Mouse (Mus musculus): ENCODE measurements around the gene Btnl1. TPM values are rescaled to one million over a fixed set of nuclear protein-coding genes. Genes with fewer than 3 reads are reported as not detected.

Btnl1 gene
- total RNA-seq, 2 experiments from 2014 or later = not detected

DNA sequence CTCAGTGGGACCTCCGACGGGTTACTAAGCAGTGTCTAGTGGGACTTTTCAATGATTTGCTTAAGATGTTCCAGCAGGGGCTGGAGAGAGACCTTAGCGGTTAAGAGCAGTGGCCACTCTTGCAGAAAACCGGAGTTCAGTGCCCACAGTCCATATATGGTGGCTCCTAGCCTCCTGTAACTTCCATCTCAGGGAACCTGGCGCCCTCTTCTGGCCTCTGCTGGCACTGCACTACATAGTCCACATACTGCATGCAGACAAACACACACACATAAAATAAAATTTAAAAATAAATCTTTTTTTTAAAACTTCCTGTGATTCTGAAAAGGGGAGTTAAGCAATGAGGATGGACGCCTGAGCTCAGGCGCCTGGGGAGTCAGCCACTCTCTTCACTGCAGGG, 6.3 kb downstream of the Btnl1 start:
- no peak for DNase-seq (ENCODE audit: extremely low spot score in 1 of 2, low spot score in 1 of 2)

DNA sequence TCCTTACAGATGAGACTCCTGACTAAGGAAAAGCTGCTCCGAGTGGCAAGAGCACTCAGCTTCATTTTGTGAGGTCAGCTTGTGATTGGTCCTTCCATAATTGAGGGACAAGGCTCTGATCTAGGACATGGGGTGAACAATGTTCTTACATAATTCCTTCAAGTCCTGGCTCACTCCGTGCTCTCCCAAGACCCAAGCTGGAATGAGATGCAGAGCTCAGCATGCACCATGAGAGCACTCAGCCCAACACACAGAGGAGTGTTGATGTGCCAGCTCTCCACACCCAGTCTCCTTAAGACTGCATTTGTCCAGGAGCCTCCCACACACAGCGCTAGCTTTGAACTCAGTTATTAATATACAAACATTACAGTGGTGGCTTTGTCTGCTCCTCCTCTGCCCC, 7.8 kb downstream of the Btnl1 start:
- no peak for DNase-seq (ENCODE audit: extremely low spot score in 1 of 2, low spot score in 1 of 2)

DNA sequence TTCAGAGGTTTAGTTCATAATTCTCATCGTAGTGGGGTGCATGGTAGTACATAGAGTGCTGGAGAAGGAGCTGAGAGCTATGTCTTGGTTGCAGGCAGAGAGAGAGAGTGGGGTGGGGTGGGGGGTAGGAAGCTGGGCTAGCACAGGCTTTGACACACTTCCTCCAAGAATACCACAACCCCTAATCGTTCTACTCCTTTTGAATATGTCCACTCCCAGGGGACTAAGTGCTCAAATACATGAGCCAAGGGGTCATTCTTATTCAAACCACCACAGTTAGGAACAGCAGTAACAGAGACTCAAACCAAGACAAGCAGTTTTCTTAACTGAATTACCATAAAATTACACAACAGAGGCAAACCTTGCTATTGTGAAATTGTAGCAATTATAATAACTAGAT, 9.7 kb downstream of the Btnl1 start:
- DNase-seq (ENCODE audit: extremely low spot score in 1 of 2, low spot score in 1 of 2) = no peak

DNA sequence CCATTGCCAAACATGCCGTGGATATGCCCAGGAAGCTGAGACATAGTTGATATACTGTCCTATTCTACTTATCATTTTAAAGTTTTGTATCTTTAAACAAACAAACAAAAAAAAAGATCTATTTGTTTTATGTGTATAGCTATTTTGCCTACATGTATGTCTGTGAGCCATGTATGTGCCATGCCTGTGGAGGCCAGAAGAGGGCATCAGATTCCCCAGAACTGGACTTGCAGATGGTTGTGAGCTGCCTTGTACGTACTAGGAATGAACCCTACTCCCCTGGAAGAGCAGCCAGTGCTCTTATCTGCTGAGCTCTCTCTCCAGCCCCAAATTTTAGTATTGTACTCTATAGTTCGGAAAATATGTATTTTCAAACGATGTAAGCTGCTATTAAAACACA, 11.6 kb downstream of the Btnl1 start:
- no peak for DNase-seq (ENCODE audit: extremely low spot score in 1 of 2, low spot score in 1 of 2)

DNA sequence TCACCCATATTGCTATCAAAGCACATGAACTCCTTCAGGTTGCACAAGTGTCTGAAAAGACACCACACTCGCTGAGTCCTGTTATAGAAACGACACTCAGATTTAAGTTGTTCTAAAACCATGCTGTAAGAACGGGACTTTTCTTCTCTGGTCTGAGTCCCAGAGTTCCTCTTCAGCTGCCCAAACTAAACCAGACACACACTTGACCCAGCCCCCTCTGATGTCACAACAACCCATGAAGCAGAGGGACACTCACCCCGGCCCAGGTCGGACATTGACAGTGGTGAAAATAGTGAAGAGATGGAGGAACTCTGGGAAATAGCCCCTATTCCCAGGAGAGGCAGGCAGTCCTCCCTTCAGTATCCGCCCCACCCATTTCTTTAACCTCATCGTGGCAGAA, 14.6 kb downstream of the Btnl1 start:
- no peak for DNase-seq (ENCODE audit: extremely low spot score in 1 of 2, low spot score in 1 of 2)

DNA sequence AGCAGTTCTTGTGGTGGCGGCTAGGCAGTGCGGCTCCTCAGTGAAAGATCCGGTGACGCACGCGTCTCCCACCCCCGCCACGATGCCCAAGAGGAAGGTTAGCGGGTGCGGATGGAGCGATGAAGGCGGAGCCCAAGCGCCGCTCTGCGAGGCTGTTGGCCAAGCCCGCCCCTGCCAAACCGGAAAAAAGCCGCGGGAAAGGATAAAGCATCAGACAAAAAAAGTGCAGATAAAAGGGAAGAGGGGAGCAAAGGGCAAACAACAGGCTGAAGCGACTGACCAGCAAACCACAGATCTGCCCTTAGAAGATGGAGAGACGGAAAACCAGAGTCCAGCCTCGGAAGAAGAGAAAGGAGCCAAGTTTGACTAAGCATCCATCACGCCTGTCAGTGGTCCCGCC, 15.4 kb downstream of the Btnl1 start:
- DNase-seq (ENCODE audit: extremely low spot score in 1 of 2, low spot score in 1 of 2) = peak in 1 of 2 experiments; percentile 18

DNA sequence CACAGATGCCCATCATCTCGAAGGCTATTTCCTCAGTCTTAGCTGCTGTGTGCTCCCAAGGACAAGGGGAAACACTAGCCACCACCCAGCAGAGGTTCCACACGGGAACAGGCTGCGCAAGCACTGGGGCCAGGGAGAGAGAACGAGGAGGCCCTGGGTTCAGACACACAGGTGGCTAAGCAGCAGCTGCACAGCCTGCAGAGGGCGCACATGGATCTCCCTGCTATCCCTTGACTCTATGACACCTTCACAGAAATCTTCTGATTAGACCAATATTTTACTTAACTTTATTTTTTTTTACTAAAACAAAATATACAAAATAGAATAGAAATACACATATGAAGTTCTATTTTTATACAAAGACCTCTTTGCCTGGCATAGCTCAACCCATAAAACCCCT, 20.4 kb downstream of the Btnl1 start:
- no peak for DNase-seq (ENCODE audit: extremely low spot score in 1 of 2, low spot score in 1 of 2)

DNA sequence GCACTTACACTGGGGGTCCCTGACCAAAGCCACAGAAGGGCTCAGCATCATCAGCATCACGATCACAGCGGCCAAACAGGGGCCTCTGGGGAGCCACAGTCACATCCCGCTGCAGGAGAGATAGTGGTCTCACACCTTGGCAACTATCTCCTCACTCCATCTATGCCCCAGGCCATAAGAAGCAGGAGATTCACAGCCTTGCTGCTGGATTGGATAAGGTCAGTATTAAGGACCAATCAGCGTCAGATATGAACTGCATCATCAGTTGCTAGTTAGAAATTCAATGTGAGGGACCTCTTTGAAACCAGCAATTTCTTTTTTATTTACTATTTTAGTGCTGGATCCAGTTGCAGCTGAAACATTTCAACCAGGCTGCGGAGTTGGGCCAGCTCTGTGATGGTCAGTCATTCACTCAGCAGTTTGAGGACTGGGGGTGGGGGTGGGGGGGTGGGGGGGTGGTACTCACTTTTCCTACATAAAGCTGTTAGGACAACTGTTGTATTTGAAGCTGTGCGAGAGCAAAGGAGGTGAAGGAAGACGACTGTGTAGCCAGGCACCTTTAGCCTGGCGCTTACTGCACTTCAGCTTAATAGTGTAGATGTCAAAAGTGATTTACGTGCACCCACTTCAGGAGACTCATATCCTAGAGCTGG, 21.3 kb downstream of the Btnl1 start:
- DNase-seq (ENCODE audit: extremely low spot score in 1 of 2, low spot score in 1 of 2) = peak in 1 of 2 experiments; percentile 37

DNA sequence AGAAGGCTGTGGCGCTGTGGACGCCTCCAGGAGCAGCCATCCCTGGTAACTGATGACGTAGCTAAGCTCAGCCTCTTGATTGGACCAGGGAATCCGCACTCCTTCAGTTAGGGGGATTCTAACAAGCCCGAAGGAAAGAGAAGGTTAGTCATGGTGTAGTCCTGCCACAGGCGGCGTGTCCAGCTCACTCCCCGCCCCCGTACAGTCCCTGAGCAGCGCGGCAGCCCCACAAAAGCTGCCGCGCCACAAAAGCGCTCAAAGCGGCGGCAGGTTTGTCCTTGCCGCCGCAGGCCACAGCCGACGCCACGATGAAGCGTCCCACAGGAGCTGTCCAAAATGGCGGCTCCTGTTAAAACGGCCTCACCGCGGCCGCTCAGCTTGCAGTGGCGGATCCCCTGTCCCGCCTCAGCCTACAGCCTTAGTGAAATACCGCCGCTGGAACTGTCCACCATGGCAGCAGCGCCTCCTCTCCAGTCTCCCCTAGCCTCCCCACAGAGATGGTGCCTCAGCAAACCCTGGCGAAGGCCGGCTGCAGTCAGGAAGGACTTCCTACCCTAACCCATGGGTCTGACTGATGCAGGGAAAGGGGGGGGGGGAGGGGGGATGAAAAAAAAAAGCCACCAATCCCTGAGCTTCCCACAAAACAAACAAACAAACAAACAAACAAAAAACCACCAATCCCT, 21.9 kb downstream of the Btnl1 start, which contains the start of gene BC051142:
BC051142 (plus strand) TSS at position 110 of the 683 bp plus-strand sequence.
- peak; percentile 70 to 79 for DNase-seq (ENCODE audit: extremely low spot score in 1 of 2, low spot score in 1 of 2)

DNA sequence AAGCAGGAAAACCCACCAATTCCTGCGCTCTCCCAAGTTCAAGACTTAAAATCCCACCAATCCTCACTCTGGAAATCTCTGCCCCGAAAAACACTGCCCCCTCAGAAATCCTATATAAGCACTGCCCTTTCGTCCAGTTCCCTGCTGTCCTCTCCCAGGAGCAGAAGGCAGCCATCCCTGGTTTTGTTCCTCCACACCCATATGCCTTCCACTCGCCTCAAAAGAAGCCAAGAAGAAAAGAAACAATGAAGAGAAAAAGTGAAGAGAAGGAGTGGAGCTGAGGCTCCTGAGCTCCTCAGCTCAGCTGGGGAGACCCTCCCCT, 22.4 kb downstream of the Btnl1 start:
- DNase-seq (ENCODE audit: extremely low spot score in 1 of 2, low spot score in 1 of 2) = no peak

DNA sequence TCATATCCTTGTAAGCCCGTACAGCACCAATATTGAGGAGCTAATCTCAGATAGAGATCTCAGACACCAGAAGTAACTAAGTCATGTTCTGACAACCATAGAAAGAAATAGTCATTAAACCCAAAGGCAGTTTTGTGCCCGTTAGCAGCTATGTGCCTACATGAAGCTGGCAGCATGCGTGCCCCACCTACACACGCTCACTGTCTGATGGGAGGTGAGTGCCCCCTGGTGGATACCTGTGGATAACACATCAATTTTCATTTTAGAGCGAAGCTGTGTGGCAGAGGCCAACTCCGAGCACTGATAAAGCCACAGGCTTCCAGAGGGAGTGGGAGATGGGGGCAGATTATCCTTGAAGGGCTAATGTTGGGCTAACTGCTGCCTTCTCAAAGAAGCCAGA, 34.2 kb downstream of the Btnl1 start:
- DNase-seq (ENCODE audit: extremely low spot score in 1 of 2, low spot score in 1 of 2) = peak; percentile 69 to 71

DNA sequence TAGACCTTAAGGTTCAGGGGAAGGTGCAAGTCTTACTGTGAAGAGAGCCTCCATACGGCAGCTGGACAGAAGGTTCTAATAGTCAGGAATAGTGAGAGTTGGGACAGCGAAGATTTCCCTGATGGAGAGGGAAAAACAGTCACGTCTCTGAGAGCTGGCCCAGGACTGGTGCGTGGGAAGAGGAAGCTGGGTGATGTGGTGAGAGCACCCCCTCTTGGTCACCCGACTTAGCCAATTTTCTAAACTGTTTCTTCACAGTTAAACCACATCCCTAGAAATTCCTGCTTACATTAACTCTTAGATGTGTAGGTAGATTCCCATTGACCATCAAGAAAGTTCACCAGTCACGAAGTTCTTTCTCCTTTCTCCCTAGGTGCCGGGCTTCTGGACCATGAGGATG, 43.1 kb downstream of the Btnl1 start:
- no peak for DNase-seq (ENCODE audit: extremely low spot score in 1 of 2, low spot score in 1 of 2)

DNA sequence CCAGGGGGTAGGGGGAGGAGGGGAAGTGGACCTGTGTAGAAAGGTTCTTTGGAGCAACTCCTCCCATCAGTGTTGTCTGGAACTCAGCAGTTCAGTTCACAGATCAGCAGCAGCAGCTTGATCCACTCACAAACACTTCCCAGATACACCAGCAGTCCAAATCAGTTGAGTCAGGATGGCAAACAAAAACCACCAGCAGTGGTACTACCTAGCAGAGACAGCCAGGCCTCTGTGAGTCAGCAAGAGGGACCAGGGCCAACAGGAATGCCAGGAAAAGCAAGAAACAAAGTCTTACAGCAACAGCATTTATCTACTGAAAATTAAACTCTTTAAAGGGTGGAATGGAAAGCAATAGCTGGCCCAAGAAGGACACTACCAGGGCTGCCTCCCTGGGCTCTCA, 50.7 kb downstream of the Btnl1 start:
- no peak for DNase-seq (ENCODE audit: extremely low spot score in 1 of 2, low spot score in 1 of 2)

Other genes starting within 250 kb of the Btnl1 start
- under 1 TPM; 0.69 to 0.94 TPM for gene H2-DMb2, start 233.8 kb upstream of the Btnl1 start, total RNA-seq (2021)
- gene H2-DMb1, start 224.1 kb upstream of the Btnl1 start, total RNA-seq (2021) = 1 to 10 TPM; 1.8 to 3.4 TPM
- gene Tap1, start 189.6 kb upstream of the Btnl1 start, total RNA-seq (2021) = 1 to 10 TPM; 3.0 to 3.4 TPM
- gene Psmb9, start 189.4 kb upstream of the Btnl1 start, total RNA-seq (2021) = 1 to 10 TPM; 1.6 to 1.7 TPM
- 1 to 10 TPM; 2.2 to 3.3 TPM for gene Psmb8, start 179.4 kb upstream of the Btnl1 start, total RNA-seq (2021)
- gene Tap2, start 173.6 kb upstream of the Btnl1 start, total RNA-seq (2021) = 1 to 10 TPM; 7.0 to 8.9 TPM
- gene H2-Ob, start 138.2 kb upstream of the Btnl1 start, total RNA-seq (2021) = under 1 TPM; 0.25 to 0.47 TPM
- 1 to 10 TPM; 1.0 to 1.7 TPM for gene H2-Ab1, start 119.4 kb upstream of the Btnl1 start, total RNA-seq (2021)
- 1 to 10 TPM; 1.1 to 1.3 TPM for gene H2-Aa, start 89.3 kb upstream of the Btnl1 start, total RNA-seq (2021)
- gene H2-Eb1, start 71.3 kb upstream of the Btnl1 start, total RNA-seq (2021) = 1 to 10 TPM; 1.0 to 1.6 TPM
- gene H2-Eb2, start 51.5 kb upstream of the Btnl1 start, total RNA-seq (2021) = not detected
- 1 to 10 TPM in 1 of 2 experiments, under 1 TPM in 1; 0.86 to 1.1 TPM for gene Btnl2, start 22.3 kb upstream of the Btnl1 start, total RNA-seq (2021)
- 1 to 10 TPM; 3.3 to 4.0 TPM for gene BC051142, start 21.7 kb downstream of the Btnl1 start, total RNA-seq (2021)
- gene Btnl4, start 100.2 kb downstream of the Btnl1 start, total RNA-seq (2021) = not detected
- gene Btnl6, start 140.2 kb downstream of the Btnl1 start, total RNA-seq (2021) = not detected
- 10 to 100 TPM in 1 of 2 experiments, 1 to 10 TPM in 1; 9.5 to 11.2 TPM for gene Notch4, start 187.1 kb downstream of the Btnl1 start, total RNA-seq (2021)
- 1 to 10 TPM; 1.3 to 2.1 TPM for gene Gpsm3, start 212.7 kb downstream of the Btnl1 start, total RNA-seq (2021)
- 10 to 100 TPM; 55.8 to 61.5 TPM for gene Pbx2, start 214.1 kb downstream of the Btnl1 start, total RNA-seq (2021)
- gene Ager, start 220.7 kb downstream of the Btnl1 start, total RNA-seq (2021) = 1 to 10 TPM in 1 of 2 experiments, under 1 TPM in 1; 0.94 to 1.1 TPM
- gene Rnf5, start 226.6 kb downstream of the Btnl1 start, total RNA-seq (2021) = 10 to 100 TPM; 81.0 to 85.5 TPM
- gene Agpat1, start 227.1 kb downstream of the Btnl1 start, total RNA-seq (2021) = 100 to 1,000 TPM; 170 to 172 TPM
- gene Egfl8, start 238.8 kb downstream of the Btnl1 start, total RNA-seq (2021) = 1 to 10 TPM; 2.1 to 3.7 TPM